Mouse (Mus musculus) neutrophil, adult 59 days (primary cell): ENCODE results near the gene Taar8c. TPM values are rescaled to one million over a fixed set of nuclear protein-coding genes. Genes with fewer than 3 reads are reported as not detected.

Source experiments
- total RNA-seq, 2 experiments: library from RNA; stranded (reverse); gene quantifications; 1 replicate in 1 of 2; 2 replicates in 1 of 2; pipeline ENCODE4 v1.2.4; 2023

The Taar8c gene
- not detected for total RNA-seq

DNA sequence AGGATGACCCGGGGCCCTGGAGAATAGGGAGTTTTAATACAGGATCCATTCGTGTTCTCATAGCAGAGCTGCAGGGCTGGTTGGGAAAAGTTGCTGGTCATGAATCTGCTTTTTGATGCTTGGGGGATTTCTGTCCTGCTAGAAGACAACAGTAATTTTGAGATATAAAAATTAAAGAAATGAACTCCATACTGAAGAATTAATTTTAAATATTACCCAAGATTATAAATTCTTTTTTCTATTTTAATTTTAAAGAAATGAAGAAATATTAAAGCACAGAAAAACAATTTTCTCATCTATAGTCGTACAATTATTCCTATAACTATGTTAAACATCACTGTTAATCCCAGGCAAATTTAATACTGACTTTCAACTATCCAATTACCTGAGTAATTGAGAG, at the start of gene Taar8c:
Taar8c (minus strand) TSS at position 101 of the 400 bp plus-strand sequence.

DNA sequence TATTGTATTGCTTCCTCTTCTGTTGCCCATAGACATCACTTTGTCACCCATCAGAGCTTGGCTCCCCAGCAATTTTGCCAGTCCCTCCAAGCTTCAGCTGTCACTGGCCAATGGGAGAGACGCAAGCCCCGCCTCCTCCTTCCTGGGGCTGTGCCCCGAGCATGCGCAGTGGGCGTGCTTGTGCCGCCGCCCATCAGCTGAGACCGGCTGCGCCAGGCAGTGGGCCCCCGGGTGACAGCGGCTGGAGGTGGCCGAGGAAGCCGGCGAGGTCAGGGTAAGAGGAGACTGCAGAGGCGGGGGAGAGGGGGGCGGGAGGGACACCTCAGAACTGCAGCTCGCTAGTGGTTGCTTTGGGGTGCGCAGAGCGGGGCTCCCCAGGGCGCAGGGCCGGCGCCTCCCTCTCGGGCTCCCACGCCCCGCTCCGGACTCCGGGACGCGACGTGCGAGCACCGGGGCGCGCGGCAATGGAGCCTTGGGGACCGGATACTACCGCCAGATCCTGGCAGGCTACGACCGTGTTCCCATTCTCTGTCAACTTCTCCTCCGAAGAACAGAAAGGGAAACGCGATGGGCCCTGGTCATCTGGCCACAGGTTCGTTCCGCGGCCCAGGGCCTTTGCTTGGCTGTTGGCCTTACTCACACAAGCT, 47.5 kb upstream of the Taar8c start, which contains the start of gene Stx7:
Stx7 (plus strand) TSS at position 168 of the 647 bp plus-strand sequence.

DNA sequence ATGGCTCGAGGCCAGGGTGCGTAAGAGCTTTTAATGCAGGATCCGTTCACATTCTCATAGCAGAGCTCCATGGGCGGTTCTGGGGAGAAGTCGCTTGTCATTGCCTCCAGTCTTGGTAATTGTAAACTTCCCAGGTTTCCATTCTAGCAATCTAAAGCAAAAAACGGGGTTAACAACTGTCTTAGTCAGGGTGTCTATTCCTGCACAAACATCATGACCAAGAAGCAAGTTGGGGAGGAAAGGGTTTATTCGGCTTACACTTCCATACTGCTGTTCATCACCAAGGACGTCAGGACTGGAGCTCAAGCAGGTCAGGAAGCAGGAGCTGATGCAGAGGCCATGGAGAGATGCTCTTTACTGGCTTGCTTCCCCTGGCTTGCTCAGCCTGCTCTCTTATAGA, 7.7 kb upstream of the Taar8c start, which contains the start of gene Taar9:
Taar9 (minus strand) TSS at position 101 of the 400 bp plus-strand sequence.

DNA sequence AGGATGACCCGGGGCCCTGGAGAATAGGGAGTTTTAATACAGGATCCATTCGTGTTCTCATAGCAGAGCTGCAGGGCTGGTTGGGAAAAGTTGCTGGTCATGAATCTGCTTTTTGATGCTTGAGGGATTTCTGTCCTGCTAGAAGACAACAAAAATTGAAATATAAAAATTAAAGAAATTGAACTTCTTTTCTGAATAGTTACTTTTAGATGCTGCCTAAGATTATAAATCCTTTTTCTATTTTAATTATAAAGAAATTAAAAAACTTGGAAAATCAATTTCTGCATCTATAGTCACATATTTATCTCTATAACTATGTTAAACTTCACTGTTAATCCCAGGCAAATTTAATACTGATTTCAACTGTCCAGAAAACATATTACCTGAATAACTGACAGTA, 9.5 kb downstream of the Taar8c start, which contains the start of gene Taar8b:
Taar8b (minus strand) TSS at position 101 of the 400 bp plus-strand sequence.

DNA sequence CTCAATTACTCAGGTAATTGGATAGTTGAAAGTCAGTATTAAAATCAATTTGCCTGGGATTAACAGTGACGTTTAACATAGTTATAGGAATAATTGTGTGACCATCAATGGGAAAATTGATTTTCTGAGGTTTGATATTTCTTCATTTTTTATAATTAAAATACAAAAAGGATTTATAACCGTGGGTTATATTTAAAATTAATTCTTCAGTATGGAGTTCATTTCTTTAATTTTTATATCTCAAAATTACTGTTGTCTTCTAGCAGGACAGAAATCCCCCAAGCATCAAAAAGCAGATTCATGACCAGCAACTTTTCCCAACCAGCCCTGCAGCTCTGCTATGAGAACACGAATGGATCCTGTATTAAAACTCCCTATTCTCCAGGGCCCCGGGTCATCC, 25.5 kb downstream of the Taar8c start, which contains the start of gene Taar8a:
Taar8a (plus strand) TSS at position 301 of the 400 bp plus-strand sequence.

Other genes starting within 250 kb of the Taar8c start
- under 1 TPM in 1 of 2 experiments, not detected in 1; 0.22 TPM for gene Vnn1, start 207.2 kb downstream of the Taar8c start, total RNA-seq
- gene Taar1, start 181.6 kb downstream of the Taar8c start, total RNA-seq = not detected
- gene Taar2, start 163.3 kb downstream of the Taar8c start, total RNA-seq = not detected
- not detected for gene Taar3, start 152.4 kb downstream of the Taar8c start, total RNA-seq
- not detected for gene Taar4, start 141.4 kb downstream of the Taar8c start, total RNA-seq
- gene Taar5, start 131.2 kb downstream of the Taar8c start, total RNA-seq = not detected
- gene Taar6, start 116.3 kb downstream of the Taar8c start, total RNA-seq = not detected
- not detected for gene Taar7a, start 108.4 kb downstream of the Taar8c start, total RNA-seq
- not detected for gene Taar7b, start 102.0 kb downstream of the Taar8c start, total RNA-seq
- not detected for gene Taar7d, start 74.7 kb downstream of the Taar8c start, total RNA-seq
- not detected for gene Taar7e, start 64.3 kb downstream of the Taar8c start, total RNA-seq
- gene Taar7f, start 52.4 kb downstream of the Taar8c start, total RNA-seq = not detected
- not detected for gene Taar8a, start 25.4 kb downstream of the Taar8c start, total RNA-seq
- gene Taar8b, start 9.6 kb downstream of the Taar8c start, total RNA-seq = not detected
- gene Taar9, start 7.6 kb upstream of the Taar8c start, total RNA-seq = not detected
- 100 to 1,000 TPM; 103 to 104 TPM for gene Stx7, start 47.4 kb upstream of the Taar8c start, total RNA-seq
- gene Moxd1, start 121.6 kb upstream of the Taar8c start, total RNA-seq = not detected